Mouse (Mus musculus) liver, embryonic 14.5 days (tissue): ENCODE measurements at regions not wholly inside any gene's neighbourhood (a gene's known extent, or its start where the extent isn't known, plus 50 kb on each side); places are given as distances from the start of the nearest gene placed in this dataset.

Source experiments
- ATAC-seq: fragments of 200-750 bp; cut with Nextera tagmentation; 2 replicates; pipeline ENCODE4 v1.8.0; 2017; ENCODE audit warnings: moderate number of reproducible peaks, mild to moderate bottlenecking, moderate library complexity; ENCODE audit not compliant: insufficient read depth
- DNase-seq, 3 experiments: peaks; one replicate each; pipeline ENCODE4 v3.0.0-alpha.2; 2012 to 2013; ENCODE audit warnings: low read depth in 3 of 3, low spot score in 3 of 3
- H3K27ac ChIP-seq: fragments of 300-500 bp; sonication (generic); 2 replicates; pipeline ENCODE4 v1.5.1; 2014; ENCODE audit warnings: moderate library complexity, mild to moderate bottlenecking, control low read depth, inconsistent platforms
- H3K27me3 ChIP-seq: fragments of 300-500 bp; sonication (generic); 2 replicates; pipeline ENCODE4 v1.6.1; 2014; ENCODE audit warnings: mild to moderate bottlenecking, low read length, moderate library complexity; ENCODE audit not compliant: control insufficient read depth, insufficient read depth
- H3K36me3 ChIP-seq: fragments of 300-500 bp; sonication (generic); replicated peaks from 2 replicates; pipeline ENCODE4 v1.6.1; 2014; ENCODE audit warnings: low read depth; ENCODE audit not compliant: control insufficient read depth, insufficient read depth
- H3K4me1 ChIP-seq, 2 experiments: fragments of 200-500 bp in 1 of 2; fragments of 300-500 bp in 1 of 2; sonication (generic) in 1 of 2; replicated peaks; 2 replicates each; pipeline ENCODE4 v1.6.1; 2012 to 2014; ENCODE audit warnings: antibody characterized with exemption in 1 of 2, inconsistent platforms in 1 of 2, low read length in 1 of 2; ENCODE audit not compliant: control insufficient read depth in 2 of 2, insufficient read depth in 2 of 2
- H3K4me2 ChIP-seq: fragments of 300-500 bp; sonication (generic); 2 replicates; pipeline ENCODE4 v1.6.1; 2014; ENCODE audit warnings: low read depth, mild to moderate bottlenecking, control low read depth, moderate library complexity
- H3K4me3 ChIP-seq, 2 experiments: fragments of 200-500 bp in 1 of 2; fragments of 300-500 bp in 1 of 2; sonication (generic) in 1 of 2; 2 replicates each; pipeline ENCODE4 v1.5.1; 2012 to 2014; ENCODE audit warnings: low read depth in 2 of 2, low read length in 2 of 2, mild to moderate bottlenecking in 2 of 2, control low read depth in 1 of 2, inconsistent platforms in 1 of 2, moderate library complexity in 1 of 2; ENCODE audit not compliant: insufficient read depth in 1 of 2
- H3K9ac ChIP-seq: fragments of 300-500 bp; sonication (generic); replicated peaks from 2 replicates; pipeline ENCODE4 v1.6.1; 2014; ENCODE audit warnings: mild to moderate bottlenecking, control low read depth, moderate library complexity
- H3K9me3 ChIP-seq: fragments of 300-500 bp; sonication (generic); 2 replicates; pipeline ENCODE4 v1.6.1; 2016; ENCODE audit warnings: low read length, mixed read lengths; ENCODE audit not compliant: control insufficient read depth
- CTCF ChIP-seq: IDR thresholded peaks from 2 replicates; pipeline ENCODE4 v1.5.1; 2016; ENCODE audit warnings: antibody characterized with exemption, low read depth, control low read depth
- EP300 ChIP-seq: IDR thresholded peaks from 2 replicates; pipeline ENCODE4 v1.6.1; 2016; ENCODE audit warnings: antibody characterized with exemption, low read depth
- WGBS: fragments of 180-500 bp; shearing (Covaris S2); extraction: QIAGEN DNeasy Blood & Tissue Kit; methylation state at CpG from one replicate; pipeline ENCODE4 v1.1.7; 2014; ENCODE audit not compliant: insufficient replicate concordance; 5-methylcytosine and 5-hydroxymethylcytosine counted together

- no peaks in the 10 kb centered on the region for H3K36me3 ChIP-seq
- H3K4me1 ChIP-seq: no peaks in the 10 kb centered on the region
- H3K27ac ChIP-seq: no peak overlapping the region
- ATAC-seq (no peak), DNase-seq (no peak)
- H3K9me3 ChIP-seq: no peaks in the 10 kb centered on the region
- no peaks in the 10 kb centered on the region for H3K27me3 ChIP-seq
- no peak for TF ChIP-seq EP300
- no peak for TF ChIP-seq CTCF
- H3K9ac ChIP-seq: no peak overlapping the region
- no peak overlapping the region for H3K4me2 ChIP-seq
- H3K4me3 ChIP-seq: no peak overlapping the region
- 49% methylated on average over 3 of the region's 3 CpGs for WGBS
These were observed 282.3 kb upstream of the Irx4 start for GRCm38 (mm10) chr13:72977971-72978370.

- DNase-seq: no peak
- H3K4me2 ChIP-seq: no peak overlapping the region
These were observed 281.3 kb upstream of the Irx4 start for GRCm38 (mm10) chr13:72978966-72979365.

DNA sequence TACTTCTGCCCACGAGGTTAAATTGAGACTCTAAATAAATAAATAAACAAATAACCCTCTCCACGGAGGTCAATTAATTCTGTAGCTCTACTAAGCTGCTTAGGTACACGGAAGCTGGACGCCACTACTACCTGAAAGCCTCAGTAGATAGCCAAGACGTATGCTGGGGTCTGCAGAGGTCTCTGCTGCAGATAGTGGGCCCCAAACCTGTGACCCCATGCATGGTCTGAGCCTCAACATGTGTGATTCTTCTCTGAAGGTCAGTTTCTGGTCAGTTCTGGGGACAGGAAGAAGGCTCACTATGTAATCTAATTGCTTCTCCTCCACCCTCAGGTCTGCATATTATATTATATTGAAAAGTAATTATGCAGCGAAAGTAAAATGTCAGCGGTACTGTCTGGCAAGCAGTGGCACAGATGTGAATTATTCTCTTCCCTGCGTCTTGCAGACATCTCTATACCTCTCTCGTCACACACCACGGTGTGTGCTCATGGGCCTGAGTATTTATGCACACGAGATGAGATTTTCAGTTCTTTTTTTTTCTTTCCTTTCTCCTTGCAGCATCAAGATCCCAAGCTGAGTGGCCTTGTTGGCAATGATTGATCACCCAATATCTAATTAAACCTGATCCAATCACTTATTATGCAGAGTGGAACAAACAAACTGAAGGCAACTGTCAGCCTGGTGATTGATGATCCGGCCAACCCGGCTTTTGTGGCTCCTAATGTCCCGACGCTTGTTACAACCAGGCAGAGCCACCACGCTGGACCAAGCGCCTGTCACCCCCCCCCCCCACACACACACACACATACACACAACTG is 267.5 kb upstream of the Irx4 start:
- Histone ChIP-seq H3K9me3 (no peaks in the 10 kb centered on the region), H3K9ac (no peak overlapping the region), H3K4me3 (no peak overlapping the region), H3K27ac (no peak overlapping the region), H3K4me1 (no peaks in the 10 kb centered on the region), H3K36me3 (no peaks in the 10 kb centered on the region), H3K27me3 (no peaks in the 10 kb centered on the region), H3K4me2 (no peak overlapping the region)
- no peak for DNase-seq
- ATAC-seq: no peak
- 58% methylated on average over 17 of the region's 17 CpGs for WGBS
- TF ChIP-seq EP300: no peak
- TF ChIP-seq CTCF: no peak

More at GRCm38 (mm10) chr13:72978966-72979365, 281.3 kb upstream of the Irx4 start:
- ATAC-seq: no peak
- Histone ChIP-seq H3K4me3 (no peak overlapping the region), H3K9me3 (no peaks in the 10 kb centered on the region), H3K27me3 (no peaks in the 10 kb centered on the region), H3K27ac (no peak overlapping the region), H3K36me3 (no peaks in the 10 kb centered on the region), H3K9ac (no peak overlapping the region), H3K4me1 (no peaks in the 10 kb centered on the region)
- TF ChIP-seq CTCF (no peak), EP300 (no peak)

- Histone ChIP-seq H3K4me1 (no peaks in the 10 kb centered on the region), H3K9ac (no peak overlapping the region), H3K27me3 (no peaks in the 10 kb centered on the region), H3K27ac (no peak overlapping the region), H3K4me2 (no peak overlapping the region), H3K36me3 (no peaks in the 10 kb centered on the region), H3K4me3 (no peak overlapping the region), H3K9me3 (no peaks in the 10 kb centered on the region)
- 80% methylated on average over 3 of the region's 3 CpGs for WGBS
- DNase-seq (no peak), ATAC-seq (no peak)
- TF ChIP-seq EP300 (no peak), CTCF (no peak)
These were observed 266.8 kb upstream of the Irx4 start for GRCm38 (mm10) chr13:72993410-72993858.

DNA sequence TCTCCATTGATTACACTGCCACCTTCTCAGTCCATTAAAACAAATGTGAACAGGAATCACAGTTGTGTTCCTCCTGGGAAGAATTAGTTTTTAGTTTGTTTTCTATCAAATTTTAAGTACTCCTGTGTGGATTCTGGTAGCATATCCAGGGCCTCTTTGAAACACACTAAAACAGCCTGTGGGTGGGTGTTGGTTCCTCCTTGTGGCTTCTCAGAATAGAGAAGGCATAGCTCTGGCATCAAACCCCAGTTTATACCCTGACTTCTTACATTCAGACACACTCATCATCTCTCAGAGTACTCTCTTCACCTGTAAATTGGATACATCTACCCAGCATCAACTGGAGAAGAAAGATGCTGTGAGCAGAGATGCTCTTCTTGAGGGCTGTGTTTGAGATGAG is 265.7 kb upstream of the Irx4 start:
- Histone ChIP-seq H3K36me3 (no peaks in the 10 kb centered on the region), H3K4me2 (no peak overlapping the region), H3K4me3 (no peak overlapping the region), H3K9ac (no peak overlapping the region), H3K4me1 (no peaks in the 10 kb centered on the region), H3K27me3 (no peaks in the 10 kb centered on the region), H3K27ac (no peak overlapping the region), H3K9me3 (no peaks in the 10 kb centered on the region)
- no peak for DNase-seq
- no peak for TF ChIP-seq EP300
- TF ChIP-seq CTCF: no peak
- ATAC-seq: no peak
